Mouse (Mus musculus) brain, adult 2 months (tissue): Measurements from ENCODE around the gene Tns3.
A peak's percentile ranks its signal among the peaks of the same experiment; 100 is the strongest.

Experiments
- DNase-seq: peaks from one replicate; pipeline ENCODE4 v3.0.0; 2011; ENCODE audit warnings: low read depth, low spot score

Tns3 gene

DNA sequence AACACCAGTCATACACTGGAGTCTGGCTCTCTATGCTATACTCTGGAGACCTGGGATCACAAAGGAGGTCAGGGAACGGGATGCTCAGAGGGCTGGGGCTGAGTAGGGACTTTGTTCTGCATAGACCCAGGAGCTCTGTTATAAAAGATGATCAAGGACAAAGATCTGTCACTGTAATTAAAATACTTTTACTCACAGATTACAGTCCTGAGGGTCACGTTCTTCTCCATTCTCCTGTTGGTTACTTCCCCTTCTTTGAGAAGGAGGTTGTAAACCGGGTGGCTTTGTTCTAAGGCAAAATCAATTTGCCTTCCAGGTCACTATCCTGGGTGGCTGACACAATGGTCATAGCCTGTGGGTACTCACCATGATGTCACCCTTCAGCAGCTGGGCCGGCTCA, 133.8 kb downstream of the Tns3 start:
- no peak for DNase-seq

DNA sequence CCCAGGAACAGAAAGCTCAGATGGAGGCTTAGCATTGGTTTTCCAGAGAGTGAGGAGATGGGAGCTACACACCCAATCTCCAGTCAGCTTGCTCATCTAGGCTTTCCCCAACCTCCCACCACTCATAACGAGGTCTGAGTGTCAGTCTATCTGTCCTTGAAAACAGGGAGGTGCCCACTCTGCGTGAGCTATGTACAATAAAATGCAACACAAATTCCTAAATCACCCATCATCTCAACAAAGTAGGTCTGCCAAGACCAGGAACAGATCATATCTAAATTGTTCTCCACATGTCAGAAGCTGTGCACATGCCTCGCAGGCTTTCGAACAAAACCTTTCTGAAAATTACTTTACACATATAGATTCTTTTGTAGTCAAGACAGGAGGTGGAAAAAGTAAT, 134.3 kb downstream of the Tns3 start:
- DNase-seq: no peak

DNA sequence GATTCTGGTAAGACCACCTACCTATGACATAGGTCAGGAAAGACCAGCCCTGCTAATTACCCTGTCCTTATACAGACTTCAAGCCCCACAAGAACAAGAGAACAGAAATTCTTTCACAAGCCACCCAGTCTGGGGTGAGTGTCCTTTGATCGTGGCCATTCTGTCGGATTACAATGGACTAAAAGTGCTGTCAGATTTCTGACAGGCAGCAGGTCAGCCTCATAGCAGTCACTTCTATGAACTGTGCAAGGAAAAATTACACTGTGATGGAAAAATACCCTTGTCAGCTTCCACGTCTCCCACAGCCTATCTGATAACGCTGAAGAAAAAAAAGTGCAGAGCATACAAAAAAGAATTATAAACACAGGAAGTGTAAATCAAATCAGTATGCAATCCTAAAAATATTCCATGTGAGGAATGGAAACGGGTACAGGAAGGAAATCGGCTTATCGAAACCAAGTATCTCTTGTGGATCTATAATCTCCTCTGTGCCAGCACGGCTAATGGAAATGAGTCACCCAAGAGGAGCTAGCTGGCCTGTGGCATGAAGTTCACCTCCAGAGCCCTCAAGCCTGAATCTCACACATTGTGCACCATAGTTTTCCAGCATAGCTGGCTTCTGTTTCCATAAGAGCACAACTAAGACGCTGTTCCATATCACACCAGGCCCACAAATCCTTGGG, 138.7 kb downstream of the Tns3 start:
- no peak for DNase-seq

DNA sequence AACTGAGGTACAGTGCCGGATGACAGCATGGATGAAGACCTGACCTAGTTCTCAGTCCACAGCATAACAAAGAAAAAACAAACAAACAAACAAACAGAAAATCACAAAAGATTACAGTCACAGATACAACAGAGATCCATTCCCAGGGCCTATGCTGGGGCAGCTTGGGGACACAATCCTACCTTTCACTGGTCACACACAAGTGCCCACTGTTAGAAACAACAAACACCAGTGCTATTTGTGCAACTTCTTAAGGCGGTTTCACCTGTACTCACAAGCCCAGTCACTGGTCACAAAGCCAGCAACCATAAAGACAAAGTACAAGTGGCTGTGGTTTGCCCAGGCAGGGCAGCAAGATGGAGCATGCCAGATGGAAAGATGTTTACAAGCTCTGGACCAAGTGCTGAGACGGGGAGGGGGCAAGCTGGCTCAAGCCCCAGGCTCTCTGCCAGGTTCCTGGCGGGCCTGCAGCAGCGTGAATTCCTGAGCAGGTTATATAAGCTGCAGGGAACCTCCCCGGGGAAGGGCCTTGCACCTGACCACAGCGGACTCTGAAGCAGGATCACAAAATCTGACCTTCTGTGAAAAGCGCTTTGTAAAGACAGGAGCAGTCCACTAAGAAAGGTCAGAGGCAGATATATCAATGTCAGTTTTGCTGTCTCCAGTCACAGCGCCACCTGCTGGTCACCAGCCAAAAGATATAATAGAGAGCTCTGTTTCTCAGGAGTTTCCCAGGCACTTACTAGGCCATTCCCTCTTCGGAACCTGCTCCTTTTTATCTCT, 140.8 kb downstream of the Tns3 start:
- DNase-seq: peak; percentile 90

DNA sequence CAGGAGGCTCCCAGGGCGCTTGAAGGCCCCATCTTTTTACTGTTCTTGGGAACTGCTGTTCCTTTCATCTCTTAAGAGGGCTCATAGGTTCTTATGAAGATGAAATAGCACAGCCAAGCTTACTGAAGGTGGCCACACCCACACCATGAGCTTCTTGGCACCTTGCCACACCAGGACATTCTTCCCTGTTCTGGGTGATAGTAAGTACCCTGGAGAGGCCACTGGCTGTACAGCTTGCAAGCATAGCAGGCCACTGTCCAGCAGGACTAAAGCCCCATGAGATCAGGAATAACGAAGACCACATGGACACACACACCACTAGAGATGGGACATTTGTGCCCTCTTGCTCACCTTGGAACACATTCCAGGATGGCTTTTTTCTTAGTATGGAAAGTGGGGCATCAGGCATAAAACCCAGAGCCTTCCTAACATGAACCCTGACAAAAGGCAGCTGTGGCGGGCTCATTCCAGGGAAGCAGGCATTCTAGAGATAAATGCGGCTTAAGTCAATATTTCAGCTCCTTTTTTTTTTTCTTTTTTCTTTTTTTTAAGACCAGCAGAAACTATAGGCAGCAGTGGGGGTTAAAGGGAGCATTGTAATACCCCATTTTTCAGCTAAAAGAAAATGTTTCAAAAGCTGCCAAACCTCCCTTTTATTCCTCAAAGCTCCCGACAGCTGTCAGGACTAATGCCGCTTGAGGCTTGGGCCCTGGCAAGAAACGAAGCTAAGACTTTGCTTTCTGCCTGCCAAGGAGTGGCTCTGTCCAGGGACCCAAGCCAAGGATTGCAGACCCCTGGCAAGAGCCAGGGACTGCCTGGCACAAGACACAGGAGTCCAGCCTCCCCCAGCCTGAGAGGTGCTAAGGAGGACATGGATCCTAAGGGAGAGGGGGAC, 150.7 kb downstream of the Tns3 start:
- no peak for DNase-seq

DNA sequence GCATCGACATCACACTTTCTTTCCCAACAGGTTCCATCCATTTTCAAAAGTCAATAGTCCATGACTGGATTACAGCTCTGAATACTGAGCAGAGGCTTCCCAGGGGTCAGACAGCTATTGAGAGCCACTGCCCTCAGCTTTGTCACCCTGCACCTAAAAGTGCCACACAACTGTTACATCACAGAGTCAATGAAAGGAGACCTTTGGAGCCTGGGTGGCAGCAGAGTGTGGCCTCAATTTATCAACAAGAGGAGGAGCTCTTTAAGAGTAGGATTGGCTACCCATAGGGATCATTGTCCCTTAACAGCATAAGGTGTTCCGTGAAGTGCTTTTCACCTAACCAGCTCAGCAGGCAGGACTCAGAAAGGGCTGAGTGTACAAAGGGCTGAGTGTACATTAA, 154.0 kb downstream of the Tns3 start:
- DNase-seq: no peak

DNA sequence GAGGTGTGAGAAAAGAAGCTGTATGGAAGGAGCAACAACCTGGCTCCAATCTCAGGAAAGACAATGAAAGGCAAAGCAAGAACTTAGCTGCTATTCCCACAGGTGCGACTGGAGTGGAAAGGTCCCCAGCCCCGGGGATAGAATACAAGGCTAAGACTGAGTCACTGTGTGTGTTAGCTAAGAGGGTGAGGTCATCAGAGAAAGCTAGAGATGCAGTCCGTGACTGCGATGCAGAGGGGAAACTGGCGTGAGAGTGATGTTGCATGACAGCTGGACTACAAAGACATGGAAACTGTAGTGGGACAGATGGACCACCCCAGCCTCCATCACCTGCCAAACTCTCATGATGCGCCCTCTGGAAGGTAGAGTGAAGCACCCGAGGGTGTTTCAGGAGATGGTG, 154.7 kb downstream of the Tns3 start:
- no peak for DNase-seq

DNA sequence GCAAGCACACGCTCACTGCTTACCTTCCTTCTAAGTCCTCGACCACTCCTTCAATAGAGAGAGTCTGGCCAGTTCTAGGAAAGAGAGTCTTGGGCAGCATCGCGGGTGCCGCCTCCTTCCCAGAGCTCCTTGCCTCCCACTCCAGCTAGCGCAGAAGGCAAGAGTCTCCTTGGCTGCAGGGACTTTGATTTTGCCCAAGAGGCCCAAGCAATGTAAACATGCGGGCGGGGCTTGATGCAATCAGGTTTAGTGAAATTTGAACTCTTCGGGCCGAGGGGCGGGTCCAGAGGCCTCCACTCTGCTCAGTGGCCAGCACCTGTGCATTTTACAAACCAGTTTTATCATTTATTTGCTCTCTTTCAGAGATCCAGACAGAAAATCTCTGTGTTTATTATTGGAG, 160.6 kb downstream of the Tns3 start:
- DNase-seq: no peak

DNA sequence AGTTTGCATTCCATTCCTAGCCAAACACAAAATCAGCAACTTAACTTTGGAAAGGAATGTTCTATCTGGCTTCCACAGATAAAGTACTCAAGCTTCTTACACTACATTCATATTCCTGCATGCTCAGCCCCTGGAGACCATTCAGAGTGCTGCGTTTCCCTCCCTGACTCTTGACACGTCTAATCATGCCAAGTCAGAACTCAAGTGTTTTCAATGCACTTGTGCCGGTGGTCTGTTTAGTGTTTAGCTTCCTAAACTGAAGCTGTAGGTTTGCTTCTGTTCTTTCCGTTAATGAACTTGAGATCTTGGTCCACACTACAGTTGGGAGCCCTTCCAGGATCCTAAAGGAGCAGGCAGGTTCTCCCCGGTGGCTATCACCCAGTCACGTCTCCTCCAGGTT, 163.5 kb downstream of the Tns3 start:
- DNase-seq: no peak

DNA sequence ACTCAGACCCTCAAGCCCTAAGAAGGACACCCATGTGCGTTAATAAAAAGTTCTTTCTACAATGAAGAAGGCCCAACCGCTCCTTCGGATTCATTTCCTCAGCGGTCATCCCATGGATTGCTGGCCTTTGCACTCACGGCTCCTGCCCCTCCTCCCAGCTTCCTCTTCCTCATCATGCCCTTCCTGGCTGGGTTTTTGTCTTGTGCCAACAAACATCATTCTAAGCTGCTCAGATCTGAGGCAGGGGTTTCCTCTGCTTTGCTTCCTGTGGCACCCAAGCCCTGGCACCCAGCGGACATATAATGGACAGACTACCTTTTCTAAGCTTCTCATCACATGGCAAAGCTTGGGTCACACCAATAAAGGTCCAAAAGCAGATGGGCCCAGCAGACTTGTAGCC, 167.2 kb downstream of the Tns3 start:
- DNase-seq: no peak

DNA sequence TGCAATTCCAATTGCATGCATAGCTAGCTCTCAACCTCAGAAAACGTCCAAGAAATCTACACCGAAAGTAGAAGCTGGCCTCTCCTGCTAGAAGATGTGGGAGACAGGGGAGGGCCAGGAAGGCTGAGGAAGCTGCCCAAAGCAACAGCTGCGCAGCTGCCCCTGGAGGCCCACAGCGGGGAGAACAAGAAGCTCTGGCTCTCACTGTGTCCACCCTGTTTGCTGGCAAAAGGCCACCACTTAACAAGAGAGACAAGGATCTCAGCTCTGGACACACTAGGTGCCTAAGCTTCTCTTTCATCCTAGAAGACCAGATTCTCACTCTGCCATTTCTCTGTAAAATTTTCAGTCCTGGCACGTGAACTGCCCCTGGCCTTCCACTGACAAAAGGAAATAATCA, 167.6 kb downstream of the Tns3 start:
- DNase-seq: peak; percentile 59

DNA sequence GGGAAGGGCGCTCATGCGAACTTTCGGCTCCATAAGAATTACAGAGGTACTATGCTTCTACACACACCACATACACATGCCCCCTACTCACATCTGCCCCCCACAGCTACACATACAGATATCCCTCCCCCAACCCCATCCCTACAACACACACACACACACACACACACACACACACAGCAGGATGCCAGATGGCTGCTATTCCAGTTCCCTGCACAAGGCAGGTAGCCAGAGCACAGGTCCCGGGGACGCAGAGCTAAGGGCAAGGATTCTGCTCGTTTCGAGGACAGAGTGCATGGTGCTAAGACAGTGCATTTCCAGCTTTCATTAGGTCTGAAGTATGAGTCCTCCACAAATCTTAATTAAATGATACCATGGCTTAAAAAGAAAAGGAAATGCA, 168.5 kb downstream of the Tns3 start:
- peak; percentile 40 for DNase-seq

DNA sequence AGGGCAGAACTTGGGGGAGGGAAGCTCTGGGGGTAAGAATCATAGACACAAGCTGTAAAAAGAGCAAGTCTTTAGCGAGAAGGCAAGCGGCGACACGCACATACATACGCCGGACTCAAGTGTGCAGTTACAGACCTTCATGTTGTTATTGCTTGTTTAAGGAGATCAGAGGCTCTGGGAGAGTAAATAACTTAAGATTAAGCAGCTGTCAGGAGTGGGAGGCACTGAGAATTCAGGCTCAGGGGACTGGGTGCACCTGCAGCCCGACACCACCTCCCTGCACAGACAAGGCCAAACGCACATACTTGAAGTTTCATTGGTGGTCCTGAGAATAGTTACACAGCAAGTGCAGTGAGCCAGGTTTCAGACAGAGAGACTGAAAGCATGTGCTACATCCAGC, 169.3 kb downstream of the Tns3 start:
- DNase-seq: no peak

DNA sequence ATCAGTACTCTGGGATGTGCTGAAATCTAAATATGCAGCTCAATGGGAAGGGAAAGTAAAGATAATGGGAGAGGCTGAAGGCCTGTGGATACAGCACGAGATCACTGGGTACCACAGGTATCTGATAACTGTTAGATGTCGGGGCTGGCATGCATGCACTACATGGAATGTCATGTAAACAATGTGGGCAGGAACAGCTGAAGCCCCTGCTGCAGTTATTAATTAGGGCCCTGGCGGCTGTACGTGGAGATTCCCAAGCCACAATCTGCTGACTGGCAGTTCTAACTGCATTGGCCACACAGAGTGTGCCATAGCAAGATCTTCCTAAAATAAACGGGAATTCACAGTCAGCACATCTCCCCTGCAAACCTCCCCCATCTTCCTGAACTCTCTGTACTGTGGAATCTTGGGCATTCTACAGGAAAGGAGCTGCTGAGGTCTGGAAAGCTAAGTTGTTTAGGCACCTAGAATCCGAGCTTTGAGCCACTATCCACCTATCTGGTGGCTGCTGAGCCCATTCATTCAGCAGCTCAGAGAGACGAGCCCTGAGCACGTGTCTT, 170.3 kb downstream of the Tns3 start:
- peak; percentile 58 for DNase-seq

DNA sequence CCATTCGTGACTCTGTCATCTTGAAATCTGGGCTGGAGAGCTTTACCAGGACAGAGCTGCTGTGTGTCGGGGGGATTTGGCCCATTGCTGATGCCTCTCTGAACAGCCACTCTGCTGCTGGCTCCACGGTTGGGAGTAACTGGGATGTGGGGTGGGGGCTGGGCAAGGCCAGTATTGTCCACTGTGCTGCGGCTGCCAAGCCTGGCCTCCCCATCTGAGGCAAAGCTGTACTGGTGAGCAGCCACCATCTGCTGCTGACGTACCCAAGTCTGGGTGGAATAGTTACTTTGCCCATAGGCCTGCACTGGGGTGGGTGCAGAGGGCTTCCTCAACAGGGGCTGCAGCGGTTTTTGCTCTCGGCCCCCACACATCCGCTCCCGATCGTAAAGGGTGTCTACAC, 172.0 kb downstream of the Tns3 start:
- peak; percentile 64 for DNase-seq

DNA sequence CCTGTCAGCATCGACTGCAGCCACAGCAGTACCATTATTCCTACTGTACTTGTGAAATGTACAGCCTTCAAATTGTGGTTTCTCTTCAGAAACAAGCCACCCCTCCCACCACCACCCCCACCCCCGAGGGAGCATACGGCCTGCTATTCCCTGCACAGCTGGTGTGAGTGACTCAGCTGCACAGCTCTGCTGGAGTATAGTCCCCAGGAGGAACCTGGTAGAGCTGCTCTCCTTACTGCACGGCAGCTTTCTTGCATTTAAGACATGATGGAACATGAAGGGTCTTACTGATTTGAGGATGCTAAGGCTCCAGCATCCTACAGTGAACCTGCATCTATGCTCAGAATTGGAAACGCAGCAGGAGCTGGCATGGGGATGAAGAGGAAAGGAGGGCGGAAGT, 176.1 kb downstream of the Tns3 start:
- peak; percentile 87 for DNase-seq

DNA sequence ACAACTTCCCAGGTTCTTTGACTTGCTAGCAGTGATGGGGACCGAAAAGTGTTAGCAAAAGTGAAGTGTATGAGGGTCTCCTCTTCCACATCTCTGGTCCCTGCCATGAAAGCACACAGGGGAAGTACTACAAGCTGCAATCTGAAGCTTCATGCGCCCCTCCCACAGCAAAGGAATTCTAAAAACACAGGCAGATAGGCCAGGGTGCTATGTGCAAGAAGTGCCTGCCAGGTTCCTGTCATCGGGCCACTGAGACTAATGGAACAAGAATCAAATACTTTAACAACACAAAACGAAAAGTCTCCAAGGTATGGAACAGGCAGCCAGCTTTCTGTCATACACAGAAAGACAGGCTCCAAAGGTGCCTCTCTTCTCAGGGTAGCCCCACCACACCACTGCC, 177.8 kb downstream of the Tns3 start:
- DNase-seq: no peak

DNA sequence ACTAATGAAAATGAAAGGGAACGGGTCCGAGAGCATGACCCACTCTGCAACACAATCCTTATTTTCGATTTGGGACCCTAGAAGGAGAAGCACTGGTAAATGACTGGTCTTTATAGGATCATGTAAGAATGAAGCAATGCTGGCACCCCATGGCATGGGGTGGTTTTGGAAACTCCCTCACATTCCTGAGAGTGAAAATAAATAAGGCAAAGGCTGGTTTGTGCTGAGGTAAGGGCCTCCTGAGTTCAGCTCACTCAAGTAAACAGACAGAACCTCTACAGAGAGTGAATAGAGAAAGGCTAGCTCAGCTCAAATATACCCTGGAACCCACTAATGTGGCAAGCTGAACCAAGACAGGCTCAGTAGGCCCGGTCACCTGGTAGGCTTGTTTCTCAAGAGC, 179.8 kb downstream of the Tns3 start:
- DNase-seq: no peak

DNA sequence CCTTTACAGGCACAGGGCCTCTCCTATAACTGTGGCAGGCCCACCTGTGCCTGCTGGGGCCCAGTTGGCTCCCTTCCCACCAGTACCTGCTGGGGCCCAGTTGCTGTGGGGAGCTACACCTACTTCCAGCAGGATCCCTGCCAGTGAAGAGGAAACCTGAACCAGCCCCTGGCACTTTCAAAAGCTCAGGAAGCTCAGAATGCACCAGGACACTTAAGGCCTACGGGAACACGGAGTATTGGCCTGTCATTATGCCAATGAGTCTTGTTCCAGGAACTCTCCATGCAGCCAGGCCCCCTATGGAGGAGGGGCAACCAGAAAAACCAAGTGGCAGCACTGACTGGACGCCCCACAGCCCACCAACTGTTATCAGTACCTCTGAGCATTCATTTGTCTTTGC, 181.6 kb downstream of the Tns3 start:
- DNase-seq: no peak

DNA sequence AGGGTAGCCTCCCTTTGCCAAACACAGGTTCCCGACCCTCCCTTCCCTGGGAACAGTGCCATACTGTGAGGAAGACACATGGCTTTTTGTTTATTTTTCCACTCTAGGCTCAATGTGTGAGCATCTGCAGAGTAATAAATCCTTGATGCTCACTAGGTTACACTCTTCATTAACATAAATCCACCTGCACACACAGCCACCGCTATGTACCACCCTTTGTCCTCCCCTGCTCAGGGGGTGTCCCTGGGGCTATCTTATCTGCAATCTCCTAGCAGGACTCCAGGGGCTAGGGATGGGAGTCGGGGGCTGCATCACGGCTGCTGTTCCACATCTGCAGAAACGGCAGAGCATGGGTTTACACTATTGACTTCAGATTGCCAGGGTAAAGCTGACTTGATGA, 182.4 kb downstream of the Tns3 start:
- DNase-seq: no peak

DNA sequence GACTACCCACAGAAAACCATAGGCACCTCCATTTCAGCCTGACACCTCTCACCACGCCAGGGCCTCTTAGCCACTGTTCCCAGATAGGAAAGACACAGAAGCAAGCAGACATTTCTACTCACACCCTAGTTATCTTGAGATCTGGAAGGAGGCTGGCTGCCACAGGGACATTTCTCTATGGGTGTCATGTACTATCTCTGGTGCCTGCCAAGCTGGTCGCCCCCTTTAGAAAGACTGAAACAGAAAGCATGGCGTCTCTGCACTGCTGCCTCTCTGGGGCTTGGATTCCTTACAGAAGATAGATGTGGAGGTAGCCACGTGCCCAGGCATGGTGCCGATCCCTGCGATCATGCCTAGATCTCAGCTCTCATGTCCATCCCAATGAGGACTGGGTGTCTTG, 182.8 kb downstream of the Tns3 start:
- peak; percentile 40 for DNase-seq

DNA sequence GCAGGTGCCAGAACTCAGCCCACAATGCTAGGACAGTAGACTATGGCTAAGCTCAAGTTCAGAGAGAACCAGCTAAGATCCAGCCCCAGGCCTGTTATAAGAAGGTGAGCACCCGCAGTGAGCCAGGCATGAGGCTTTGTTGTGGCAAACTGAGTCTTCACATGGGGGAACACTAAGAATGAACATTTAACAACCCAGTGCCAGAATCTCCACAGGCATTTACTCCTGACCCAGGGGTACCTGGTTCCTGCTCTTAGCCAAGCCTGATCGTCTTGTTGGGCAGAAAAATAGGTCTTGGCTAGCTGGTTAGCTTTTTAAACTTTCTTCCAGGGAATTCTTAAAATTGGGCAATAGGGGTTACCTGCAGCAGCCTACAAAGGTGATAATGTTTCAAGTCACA, 184.5 kb downstream of the Tns3 start:
- DNase-seq: no peak
